Mouse (Mus musculus) kidney, embryonic 14.5 days (tissue): ENCODE results near the gene Vwa5a. TPM values are rescaled to one million over a fixed set of nuclear protein-coding genes. Genes with fewer than 3 reads are reported as not detected.

Experiments
- ATAC-seq: fragments of 200-750 bp; cut with Nextera tagmentation; 2 replicates; pipeline ENCODE4 v1.8.0; 2017; ENCODE audit warnings: moderate number of reproducible peaks, mild to moderate bottlenecking, moderate TSS enrichment, moderate library complexity; ENCODE audit not compliant: low FRiP score, low TSS enrichment
- H3K27ac ChIP-seq: fragments of 300-500 bp; sonication (generic); 2 replicates; pipeline ENCODE4 v1.5.1; 2014; ENCODE audit warnings: low read depth, mild to moderate bottlenecking, low read length, moderate library complexity, mixed read lengths
- H3K27me3 ChIP-seq: fragments of 300-500 bp; sonication (generic); 2 replicates; pipeline ENCODE4 v1.6.1; 2014; ENCODE audit warnings: mild to moderate bottlenecking, low read length; ENCODE audit not compliant: control insufficient read depth, insufficient read depth
- H3K36me3 ChIP-seq: fragments of 300-500 bp; sonication (generic); 2 replicates; pipeline ENCODE4 v1.6.1; 2014; ENCODE audit warnings: low read length, mixed read lengths; ENCODE audit not compliant: control insufficient read depth, insufficient read depth
- H3K4me1 ChIP-seq: fragments of 300-500 bp; sonication (generic); 2 replicates; pipeline ENCODE4 v1.6.1; 2014; ENCODE audit warnings: low read length, mixed read lengths; ENCODE audit not compliant: control insufficient read depth, insufficient read depth
- H3K4me2 ChIP-seq: fragments of 300-500 bp; sonication (generic); replicated peaks from 2 replicates; pipeline ENCODE4 v1.6.1; 2014; ENCODE audit warnings: low read depth, mild to moderate bottlenecking, low read length
- H3K4me3 ChIP-seq: fragments of 300-500 bp; sonication (generic); 2 replicates; pipeline ENCODE4 v1.5.1; 2014; ENCODE audit warnings: mild to moderate bottlenecking, low read length
- H3K9ac ChIP-seq: fragments of 300-500 bp; sonication (generic); 2 replicates; pipeline ENCODE4 v1.6.1; 2014; ENCODE audit warnings: low read depth, mild to moderate bottlenecking, low read length, moderate library complexity
- H3K9me3 ChIP-seq: fragments of 300-500 bp; sonication (generic); 2 replicates; pipeline ENCODE4 v1.6.1; 2016; ENCODE audit warnings: low read length; ENCODE audit not compliant: control insufficient read depth
- WGBS: fragments of 180-500 bp; shearing (Covaris S2); extraction: QIAGEN DNeasy Blood & Tissue Kit; methylation state at CpG from one replicate; pipeline ENCODE4 v1.1.7; 2014; 5-methylcytosine and 5-hydroxymethylcytosine counted together
- polyA plus RNA-seq: library from polyadenylated mRNA; unstranded; fragments of >200 nt; fragmentation: Nextera tagmentation; extraction: Ambion mirVana; gene quantifications from 2 replicates; pipeline ENCODE4 v1.2.1, GENCODE M21; 2014

Gene Vwa5a
- polyA plus RNA-seq, 1 experiment from 2014 or later, result 19.9 TPM

DNA sequence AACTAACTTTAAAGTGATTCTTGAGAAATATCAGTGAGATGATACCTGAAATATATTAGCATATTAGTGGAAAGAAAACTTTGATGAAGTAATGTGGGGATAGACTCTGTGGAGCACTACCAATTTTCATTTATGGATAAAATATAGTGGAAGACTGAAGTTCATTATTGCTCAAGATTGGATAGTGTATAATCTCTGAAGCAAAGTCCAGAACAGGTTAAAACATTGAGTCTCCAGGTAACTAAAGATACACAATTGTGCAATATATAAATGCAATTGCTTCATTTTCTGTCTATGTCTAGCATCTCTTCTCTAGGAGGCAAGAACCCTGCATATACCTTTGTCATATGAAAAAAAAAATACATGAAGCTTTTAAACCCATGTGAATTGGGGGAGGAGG, 54.7 kb downstream of the Vwa5a start, which contains the start of gene Olfr921:
Olfr921 (plus strand) TSS at position 301 of the 400 bp plus-strand sequence.
- ATAC-seq, result no peak
- H3K27ac ChIP-seq, result no peak within 1 kb of the TSS
- no peak within 1 kb of the TSS for H3K9ac ChIP-seq
- no peak within 1 kb of the TSS for H3K4me3 ChIP-seq
- H3K4me2 ChIP-seq, result no peak within 1 kb of the TSS
- H3K36me3 ChIP-seq, result no peaks in the 10 kb centered on the region
- no peaks in the 10 kb centered on the region for H3K4me1 ChIP-seq
- no peaks in the 10 kb centered on the region for H3K9me3 ChIP-seq
- H3K27me3 ChIP-seq, result no peaks in the 10 kb centered on the region

DNA sequence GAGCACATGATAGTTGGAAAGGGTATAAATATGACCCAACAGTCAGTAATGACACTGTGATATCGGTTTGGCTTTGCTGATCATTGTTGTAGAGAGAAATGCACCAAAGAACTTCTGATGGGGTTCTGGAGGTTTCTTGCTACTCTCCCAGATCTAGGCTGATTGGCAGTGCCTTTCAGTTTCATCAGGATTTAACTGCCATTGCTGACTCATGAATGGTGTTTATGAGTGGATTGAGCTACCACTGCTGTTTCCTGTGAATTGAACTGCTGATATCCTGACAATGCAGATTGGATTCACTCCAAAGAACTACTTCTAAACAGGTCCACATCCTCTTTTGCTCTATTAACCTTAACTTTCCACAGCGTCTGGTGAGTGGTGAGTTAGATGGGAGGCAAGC, 74.6 kb downstream of the Vwa5a start:
- Histone ChIP-seq H3K4me2 (no peak overlapping the region), H3K27me3 (no peaks in the 10 kb centered on the region), H3K4me3 (no peak overlapping the region), H3K27ac (no peak overlapping the region), H3K4me1 (no peaks in the 10 kb centered on the region), H3K9ac (no peak overlapping the region), H3K9me3 (no peaks in the 10 kb centered on the region), H3K36me3 (no peaks in the 10 kb centered on the region)
- 84% methylated on average over 2 of the region's 2 CpGs for WGBS
- no peak for ATAC-seq

Other genes with a start within 250 kb of the Vwa5a start
- not detected in 2 replicates for gene Olfr905, start 247.2 kb upstream of the Vwa5a start, polyA plus RNA-seq
- not detected in 2 replicates for gene Olfr906, start 231.2 kb upstream of the Vwa5a start, polyA plus RNA-seq
- gene Olfr907, start 222.5 kb upstream of the Vwa5a start, polyA plus RNA-seq, result not detected in 2 replicates
- gene Olfr911-ps1, start 196.7 kb upstream of the Vwa5a start, polyA plus RNA-seq, result not detected in 2 replicates
- gene Olfr910, start 180.4 kb upstream of the Vwa5a start, polyA plus RNA-seq, result not detected in 2 replicates
- not detected in 2 replicates for gene Olfr912, start 138.1 kb upstream of the Vwa5a start, polyA plus RNA-seq
- gene Olfr913, start 125.5 kb upstream of the Vwa5a start, polyA plus RNA-seq, result not detected in 2 replicates
- gene Olfr914, start 113.2 kb upstream of the Vwa5a start, polyA plus RNA-seq, result not detected in 2 replicates
- not detected in 2 replicates for gene Olfr916, start 58.4 kb upstream of the Vwa5a start, polyA plus RNA-seq
- not detected in 2 replicates for gene Olfr917, start 52.4 kb upstream of the Vwa5a start, polyA plus RNA-seq
- gene Olfr918, start 43.7 kb upstream of the Vwa5a start, polyA plus RNA-seq, result not detected in 2 replicates
- gene Olfr919, start 14.6 kb upstream of the Vwa5a start, polyA plus RNA-seq, result not detected in 2 replicates
- gene Olfr920, start 34.0 kb downstream of the Vwa5a start, polyA plus RNA-seq, result 0.05 TPM in 1 of 2 replicates, not detected in the other
- gene Olfr921, start 54.8 kb downstream of the Vwa5a start, polyA plus RNA-seq, result not detected in 2 replicates
- gene Olfr922, start 96.3 kb downstream of the Vwa5a start, polyA plus RNA-seq, result not detected in 2 replicates
- not detected in 2 replicates for gene Olfr923, start 108.3 kb downstream of the Vwa5a start, polyA plus RNA-seq
- not detected in 2 replicates for gene Olfr924, start 126.2 kb downstream of the Vwa5a start, polyA plus RNA-seq
- gene Olfr26, start 136.8 kb downstream of the Vwa5a start, polyA plus RNA-seq, result not detected in 2 replicates
- not detected in 2 replicates for gene Olfr926, start 158.9 kb downstream of the Vwa5a start, polyA plus RNA-seq
- gene Olfr930, start 211.5 kb downstream of the Vwa5a start, polyA plus RNA-seq, result not detected in 2 replicates